Mouse (Mus musculus) cerebral cortex, adult 2 months (tissue): ENCODE measurements around the gene Cxcr1.

Experiments
- WGBS: fragments of 180-500 bp; shearing (Covaris S2); methylation state at CpG from one replicate; pipeline ENCODE4 v1.1.7; 2018; 5-methylcytosine and 5-hydroxymethylcytosine counted together

Cxcr1 gene

DNA sequence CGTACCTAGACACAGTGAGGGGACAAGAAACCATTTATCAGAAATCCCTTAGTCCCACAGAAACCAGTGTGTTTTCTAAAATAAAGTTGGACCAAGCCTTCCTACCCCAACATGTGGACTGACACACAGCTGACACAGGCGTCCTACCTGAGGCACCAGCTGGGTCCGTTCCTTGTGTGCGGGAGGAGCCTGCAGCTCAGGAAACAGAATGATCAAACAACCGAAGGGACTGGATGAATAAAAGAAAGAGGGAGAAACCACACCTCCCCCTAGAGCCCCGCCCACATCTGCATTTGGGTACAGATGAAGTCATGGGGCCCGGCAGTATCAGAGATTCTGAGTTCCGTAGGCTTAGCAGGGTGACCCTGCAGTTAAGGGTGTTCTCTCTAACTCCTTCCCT, at the start of gene Cxcr1:
TSS of gene Cxcr1 (minus strand) at position 187 of the 400 bp plus-strand sequence.
- 76% methylated on average over 8 of the region's 8 CpGs for WGBS

DNA sequence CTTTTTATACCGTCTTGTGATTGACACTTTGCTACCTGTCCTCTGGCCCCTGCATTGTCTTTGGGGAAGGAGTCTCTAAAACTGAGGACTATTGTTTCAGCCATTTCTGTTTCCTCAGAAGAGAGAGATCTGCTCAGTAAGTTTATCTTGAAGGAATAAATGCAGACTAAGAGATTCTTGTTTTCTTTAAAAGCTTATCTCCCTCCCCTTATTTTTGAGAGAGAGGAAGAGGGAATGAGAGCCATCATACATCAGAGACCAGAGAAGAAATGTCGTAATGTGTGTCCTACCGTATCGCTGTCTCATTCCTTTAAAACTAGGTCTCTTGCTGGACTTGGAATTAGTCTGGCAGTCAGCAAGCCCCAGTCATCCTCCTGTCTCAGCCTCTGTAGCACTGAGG, 46.4 kb upstream of the Cxcr1 start:
- 34% methylated on average over 4 of the region's 4 CpGs for WGBS

DNA sequence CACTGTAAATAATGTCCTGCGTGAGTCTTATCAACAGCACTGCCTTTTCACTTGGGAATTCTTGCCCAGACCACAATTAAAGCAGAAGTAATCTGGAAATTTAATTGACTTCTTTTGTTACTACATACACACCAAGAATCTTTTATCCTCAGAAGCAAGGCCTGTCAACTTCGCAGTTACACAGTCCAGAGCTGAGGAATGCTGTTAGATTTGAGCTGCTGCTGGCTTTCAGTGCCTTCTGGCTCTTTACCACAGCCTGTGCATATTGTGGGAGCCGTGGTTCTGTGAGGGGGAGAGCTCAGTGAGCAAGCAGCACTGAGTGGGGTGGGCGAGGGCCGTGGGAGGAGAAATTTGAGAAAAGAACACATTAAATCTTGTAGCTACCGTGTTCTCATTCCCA, 45.9 kb upstream of the Cxcr1 start:
- WGBS = 16% methylated on average over 6 of the region's 6 CpGs

DNA sequence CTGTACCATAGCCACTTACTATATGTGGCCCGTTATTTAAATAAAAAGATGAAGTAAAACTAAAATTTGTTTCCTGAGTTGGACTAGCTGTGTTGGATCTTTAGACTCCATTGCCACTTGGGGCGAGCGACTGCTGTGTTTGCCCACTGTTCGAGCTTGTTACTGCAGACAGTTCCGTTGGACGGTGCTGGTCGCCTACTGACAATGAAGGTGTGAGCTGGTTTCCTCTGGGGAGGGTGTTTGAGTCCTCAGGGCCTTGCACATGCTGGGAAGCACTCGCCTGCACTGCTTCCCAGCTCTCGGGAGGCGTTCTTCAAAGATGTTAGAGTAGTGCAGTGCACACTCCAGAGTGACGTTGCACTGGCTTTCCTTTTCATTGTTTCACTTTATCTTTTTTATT, 45.2 kb upstream of the Cxcr1 start:
- WGBS = 16% methylated on average over 11 of the region's 11 CpGs

DNA sequence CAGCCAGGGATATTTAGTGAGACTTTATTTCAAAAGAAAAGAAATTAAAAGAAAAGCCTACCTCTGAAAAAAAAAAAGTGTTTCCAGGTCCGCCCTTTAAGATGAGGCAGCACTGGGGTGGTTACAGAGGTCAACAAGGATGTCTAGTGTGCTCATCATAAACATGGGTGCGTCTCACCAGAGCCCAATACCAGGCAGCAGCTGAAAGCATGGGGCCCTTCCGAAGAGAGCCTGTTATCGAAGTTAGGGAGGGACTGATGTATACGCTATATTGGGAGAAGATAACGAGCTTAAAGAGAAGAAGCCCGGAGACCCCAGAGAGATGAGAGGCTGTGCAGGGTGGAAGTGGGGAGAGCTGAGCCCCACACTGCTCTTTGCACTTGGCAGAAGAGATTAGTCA, 44.7 kb upstream of the Cxcr1 start:
- 31% methylated on average over 7 of the region's 7 CpGs for WGBS

DNA sequence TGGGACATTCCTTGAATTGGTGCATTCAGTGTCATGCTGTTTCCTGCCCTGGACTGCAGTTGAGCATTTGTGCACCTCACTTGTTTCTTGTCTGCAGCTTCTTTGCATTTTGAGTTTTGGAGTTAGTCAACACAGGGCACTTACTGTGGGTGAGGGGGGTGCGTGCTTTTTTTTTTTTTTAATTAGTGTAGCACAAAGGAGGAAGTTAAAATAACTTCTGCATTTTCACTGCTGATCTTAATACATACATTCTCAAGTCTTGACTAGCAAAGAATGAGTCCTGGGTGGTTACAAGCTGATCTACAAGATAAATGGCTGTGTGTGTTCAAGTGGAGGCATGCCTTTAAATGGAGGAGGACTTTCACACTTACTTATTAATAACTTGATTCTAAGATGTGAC, 43.7 kb upstream of the Cxcr1 start:
- 9% methylated on average over 1 of the region's 1 CpGs for WGBS

DNA sequence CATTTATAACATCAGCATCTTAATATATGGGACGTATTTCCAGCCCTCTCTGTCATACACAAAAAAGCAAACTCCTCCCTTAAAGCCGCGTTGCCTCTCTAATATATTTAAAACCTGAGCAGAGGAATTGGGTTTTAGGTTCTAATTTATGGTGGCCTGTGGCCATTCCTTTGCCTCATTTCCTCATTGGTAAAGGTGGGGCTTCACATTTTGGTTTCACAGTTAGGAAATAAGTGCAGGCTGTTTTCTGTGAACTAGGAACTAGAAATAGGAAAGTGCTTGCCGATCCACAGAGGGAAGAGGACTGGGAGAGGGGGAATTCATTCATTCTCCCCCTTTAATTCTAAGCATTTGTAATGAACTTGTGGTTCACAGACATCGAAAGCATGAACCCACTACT, 43.2 kb upstream of the Cxcr1 start:
- 9% methylated on average over 5 of the region's 5 CpGs for WGBS

DNA sequence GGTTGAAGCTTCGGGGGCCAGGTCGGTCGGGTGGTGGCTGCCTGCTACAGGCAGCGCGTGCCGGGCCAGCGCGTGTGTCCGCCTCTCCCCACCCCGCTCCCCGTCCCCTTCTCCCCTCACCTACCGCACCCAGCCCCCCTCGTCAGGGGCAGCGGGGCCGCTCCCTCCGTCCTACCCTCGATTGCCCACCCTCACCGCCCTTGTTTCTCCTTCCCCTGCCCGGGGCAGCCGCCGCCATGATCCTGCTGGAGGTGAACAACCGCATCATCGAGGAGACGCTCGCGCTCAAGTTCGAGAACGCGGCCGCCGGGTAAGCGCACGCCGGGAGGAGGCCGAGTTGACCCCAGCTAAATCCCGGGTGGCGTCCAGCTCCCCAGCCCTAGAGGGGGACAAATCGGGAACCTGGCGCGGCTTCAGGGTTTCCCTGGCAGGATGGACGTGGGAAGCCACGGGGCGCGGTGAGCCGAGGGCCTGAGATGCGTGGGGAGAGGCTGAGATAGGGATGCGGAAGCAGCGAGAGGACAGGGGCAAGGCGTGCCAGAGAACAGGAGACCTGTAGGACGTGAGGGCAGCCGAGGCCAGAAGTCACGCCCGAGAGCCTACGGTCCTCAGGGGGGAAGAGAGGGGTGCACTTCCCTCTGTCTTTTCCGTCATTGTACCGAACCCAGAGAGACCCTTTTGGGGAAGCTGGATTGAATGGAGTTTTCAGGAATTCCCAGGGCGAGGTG, 42.3 kb upstream of the Cxcr1 start:
- under 1% methylated on average over 56 of the region's 57 CpGs for WGBS

DNA sequence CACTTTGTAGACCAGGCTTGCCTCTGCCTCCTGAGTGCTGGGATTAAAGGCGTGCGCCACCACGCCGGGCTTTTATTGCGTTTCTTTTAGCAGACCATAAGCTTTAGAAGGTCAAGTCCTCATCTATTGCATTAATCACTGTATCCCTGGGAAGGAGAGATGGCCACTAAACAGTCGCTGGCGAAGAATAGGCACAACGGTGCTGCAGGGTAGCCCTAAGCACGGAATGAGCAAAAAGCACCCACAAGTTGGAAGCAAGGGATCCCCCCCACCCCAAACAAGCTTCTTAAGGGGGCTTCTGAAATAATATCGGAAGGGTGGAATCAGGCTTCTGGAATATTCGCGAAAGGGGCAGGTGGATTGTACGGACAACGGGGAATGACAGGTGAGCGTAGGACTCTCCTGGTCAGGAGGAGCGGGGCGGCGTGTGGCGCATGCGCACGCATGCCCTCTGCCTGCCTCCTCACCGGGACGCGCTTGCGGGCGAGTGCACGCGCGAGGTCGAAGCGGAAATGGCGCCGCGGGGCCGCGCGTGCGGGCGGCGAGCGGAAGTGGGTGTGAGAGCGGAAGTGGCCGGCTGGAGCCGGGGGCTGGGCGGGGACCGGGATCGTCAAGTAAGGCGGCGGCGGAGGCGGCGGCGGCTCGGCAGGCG, 41.6 kb upstream of the Cxcr1 start, which contains the start of gene Arpc2:
TSS of gene Arpc2 (plus strand) at position 147 of the 652 bp plus-strand sequence.
- 2% methylated on average over 43 of the region's 55 CpGs for WGBS

DNA sequence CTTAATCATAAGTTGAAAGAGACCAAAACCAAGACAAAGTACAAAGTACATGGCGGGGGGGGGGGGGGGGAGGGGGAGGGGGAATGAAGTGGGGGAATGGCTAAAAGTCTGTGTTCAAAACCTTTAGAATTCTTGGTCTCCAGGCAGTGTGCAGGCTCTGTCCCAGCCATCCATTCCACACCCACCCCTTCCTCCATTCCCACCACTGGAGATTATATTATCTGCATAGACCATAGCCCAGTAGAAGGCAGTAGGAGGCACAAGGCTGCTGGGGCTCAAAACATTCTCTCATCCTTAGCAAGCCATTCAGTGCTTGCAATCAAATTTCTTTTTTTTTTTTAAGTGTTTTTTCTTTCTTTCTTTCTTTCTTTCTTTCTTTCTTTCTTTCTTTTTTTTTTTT, 36.6 kb upstream of the Cxcr1 start:
- WGBS = 89% methylated on average over 1 of the region's 1 CpGs

DNA sequence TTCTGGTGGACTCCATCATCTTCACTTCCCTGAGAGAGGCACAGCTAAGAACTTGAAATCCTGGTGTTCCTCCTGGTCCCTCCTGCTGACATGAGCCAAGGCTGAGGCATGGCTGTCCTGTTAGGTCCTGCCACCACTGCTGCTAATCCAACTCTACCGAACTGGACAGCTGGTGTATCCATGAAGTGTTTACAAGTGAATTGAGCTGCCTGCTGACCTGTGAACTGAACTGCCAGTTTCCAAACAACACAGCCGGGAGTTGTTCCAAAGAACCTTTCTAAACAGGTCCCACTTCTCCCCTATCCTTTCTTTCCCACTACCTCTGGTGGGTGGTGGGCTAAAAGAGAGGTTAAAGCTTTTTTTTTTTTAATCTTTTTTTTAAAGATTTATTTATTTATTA, 35.5 kb upstream of the Cxcr1 start:
- WGBS = 74% methylated on average over 2 of the region's 2 CpGs

DNA sequence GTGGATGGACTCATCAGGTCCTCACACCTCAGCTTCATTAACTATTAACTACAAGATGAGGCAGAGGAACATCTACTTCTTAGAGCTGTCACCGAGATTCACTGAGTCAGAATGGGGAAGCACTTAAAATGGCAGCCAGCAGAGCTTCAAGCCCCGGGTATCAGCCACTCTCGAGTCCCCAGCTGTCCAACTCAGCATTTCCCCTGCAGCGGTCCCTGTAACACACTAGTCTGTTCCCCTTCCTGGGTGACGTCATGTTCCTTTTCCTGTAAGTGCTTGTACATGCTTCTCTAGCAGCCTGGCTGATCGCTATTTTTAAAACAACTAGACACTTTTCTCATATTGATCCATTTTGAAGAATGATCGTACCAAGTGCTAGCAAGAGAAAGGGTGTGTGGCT, 32.9 kb upstream of the Cxcr1 start:
- 45% methylated on average over 7 of the region's 7 CpGs for WGBS

DNA sequence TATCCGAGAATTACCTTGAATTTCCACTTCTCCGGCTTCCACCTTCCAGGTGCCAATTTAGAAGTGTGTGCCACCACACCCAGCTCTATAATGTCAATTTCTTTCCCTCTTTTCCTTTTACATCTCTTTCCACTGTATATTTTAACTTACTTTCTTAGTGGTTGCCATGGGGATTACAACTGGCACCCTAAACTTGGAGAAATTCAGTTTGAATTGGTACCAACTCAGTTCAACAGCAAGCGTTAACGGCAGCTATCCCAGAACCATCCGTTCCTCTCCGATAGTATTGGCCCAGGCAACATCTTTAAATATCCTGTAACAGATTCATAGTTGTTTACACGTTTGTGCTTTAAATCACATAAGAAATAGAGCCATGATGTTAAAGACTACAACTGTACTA, 25.5 kb upstream of the Cxcr1 start:
- WGBS = 44% methylated on average over 7 of the region's 7 CpGs

DNA sequence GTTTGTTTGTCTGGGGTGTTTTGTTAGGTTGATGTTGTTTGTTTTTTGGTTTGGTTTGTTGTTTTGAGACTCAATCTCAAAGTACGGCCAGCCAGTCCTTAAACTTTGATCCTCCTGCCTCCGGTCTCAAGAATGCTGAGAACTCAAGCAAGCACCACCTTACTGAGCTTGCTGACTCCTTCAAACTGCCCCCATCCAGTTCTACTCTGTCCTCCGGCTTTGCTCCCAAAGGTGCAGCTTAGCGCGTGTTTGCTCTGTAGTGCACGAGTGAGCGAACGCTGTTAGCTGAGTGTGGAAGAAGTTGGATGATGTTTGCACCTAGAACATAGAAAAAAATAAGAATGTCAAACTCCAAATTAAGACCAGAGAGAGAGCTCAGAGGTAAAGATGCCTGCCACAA, 14.5 kb upstream of the Cxcr1 start:
- 90% methylated on average over 8 of the region's 8 CpGs for WGBS

DNA sequence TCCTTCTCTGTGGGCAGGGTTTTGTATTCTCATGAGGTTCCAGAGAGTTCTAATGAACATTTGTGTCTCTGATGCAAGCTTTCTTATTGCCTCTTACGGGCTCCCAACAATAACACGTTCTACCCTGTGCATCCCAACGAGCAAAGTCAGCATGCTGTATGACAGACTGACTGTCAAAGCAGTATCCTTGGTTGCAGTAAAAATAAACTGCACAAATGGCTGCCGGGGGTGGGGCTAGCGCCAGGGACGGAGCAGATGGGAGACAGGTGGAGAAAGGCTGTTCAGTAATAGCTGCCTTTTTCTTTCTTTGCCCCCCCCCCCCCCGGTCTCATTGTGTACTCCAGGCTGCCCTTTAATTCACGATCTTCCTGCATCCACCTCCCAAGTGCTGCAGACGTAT, 13.5 kb upstream of the Cxcr1 start:
- WGBS = 42% methylated on average over 9 of the region's 9 CpGs

DNA sequence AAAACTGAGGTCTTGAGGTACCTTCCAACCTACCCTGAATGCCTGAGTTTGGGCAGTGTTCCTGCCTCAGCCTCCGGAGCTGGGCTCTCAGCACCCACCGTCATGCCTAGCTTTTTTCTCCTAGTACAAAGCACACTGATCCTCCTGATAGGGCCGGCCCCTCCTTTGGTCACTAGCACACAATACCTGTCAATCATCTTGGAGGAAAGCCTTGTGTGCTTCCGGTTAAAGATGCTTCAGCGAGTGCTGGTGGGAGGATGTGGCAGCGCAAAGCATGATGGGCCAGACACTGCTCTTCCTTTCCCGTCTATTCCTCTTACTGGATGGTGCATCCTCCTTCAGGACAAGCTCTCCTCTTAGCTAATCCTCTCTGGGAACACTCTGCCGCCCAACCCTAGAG, 12.2 kb upstream of the Cxcr1 start:
- 63% methylated on average over 8 of the region's 8 CpGs for WGBS

DNA sequence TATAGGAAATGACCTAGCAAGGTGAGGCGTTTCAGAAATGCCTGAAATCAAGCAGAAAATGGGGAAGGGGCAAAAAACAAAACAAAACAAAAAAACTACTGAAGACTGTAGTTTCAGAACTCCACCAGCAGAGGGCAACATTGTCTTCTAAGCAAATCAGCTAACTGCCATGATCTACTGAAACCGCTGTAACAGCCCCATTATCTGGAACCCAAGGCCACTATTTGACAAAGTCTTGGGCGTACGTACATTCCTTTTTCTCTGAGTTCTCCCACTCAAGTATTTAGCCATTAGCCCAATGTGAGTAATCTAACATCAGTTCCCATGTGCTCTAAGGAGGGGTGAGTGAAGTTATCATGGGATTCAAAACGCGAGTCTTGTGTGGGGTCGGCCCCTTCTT, 11.4 kb upstream of the Cxcr1 start:
- 53% methylated on average over 7 of the region's 7 CpGs for WGBS

DNA sequence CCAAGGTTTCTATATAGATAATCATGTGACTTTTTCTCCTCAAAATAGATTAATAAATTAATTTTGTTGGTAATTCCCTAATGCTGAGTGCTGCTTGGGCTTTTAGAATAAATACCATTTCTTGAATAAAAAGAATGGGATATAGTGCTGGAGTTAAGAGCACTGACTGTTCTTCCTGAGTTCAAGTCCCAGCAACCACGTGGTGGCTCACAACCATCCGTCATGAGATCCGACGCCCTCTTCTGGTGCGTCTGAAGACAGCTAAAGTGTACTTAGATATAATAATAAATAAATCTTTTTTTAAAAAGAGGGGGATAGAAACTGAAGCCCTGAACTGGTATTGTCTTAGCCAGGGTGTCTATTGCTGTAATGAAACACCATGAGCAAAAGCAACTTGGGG, 9.0 kb upstream of the Cxcr1 start:
- WGBS = 69% methylated on average over 5 of the region's 5 CpGs

DNA sequence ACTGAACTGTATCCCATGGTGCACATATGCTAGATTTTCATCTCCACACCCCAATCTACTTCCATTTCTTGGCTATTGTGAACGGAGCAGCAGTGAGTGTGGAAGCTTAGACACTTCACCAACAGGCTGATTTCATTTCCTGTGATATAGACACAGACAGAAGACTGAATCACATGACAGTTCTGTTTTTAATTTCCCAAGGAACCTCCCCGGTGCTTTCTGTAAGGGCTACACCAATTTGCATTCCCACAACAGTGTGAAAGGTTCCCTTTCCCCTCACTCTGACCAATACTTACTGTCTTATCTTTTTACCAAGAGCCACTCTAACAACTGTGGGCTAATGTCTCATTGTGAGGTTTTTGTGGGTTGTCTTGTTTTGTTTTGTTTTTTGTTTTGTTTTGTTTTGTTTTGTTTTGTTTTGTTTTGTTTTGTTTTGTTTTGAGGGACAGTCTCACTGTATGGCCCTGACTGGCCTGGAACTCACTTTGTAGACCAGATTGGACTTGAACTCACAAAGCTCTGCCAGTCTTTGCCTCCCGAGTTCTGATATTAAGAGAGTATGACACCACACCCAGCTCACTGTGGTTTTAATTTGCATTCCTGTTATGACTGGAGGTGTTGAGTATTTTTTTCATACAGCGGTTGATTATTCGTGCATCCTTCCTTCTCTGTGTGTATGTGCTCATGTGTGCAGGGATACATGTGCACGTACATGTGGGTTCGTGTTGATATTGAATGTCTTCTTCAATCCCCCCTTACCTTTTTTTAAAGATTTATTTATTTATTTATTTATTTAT, 6.8 kb upstream of the Cxcr1 start:
- 76% methylated on average over 7 of the region's 7 CpGs for WGBS

DNA sequence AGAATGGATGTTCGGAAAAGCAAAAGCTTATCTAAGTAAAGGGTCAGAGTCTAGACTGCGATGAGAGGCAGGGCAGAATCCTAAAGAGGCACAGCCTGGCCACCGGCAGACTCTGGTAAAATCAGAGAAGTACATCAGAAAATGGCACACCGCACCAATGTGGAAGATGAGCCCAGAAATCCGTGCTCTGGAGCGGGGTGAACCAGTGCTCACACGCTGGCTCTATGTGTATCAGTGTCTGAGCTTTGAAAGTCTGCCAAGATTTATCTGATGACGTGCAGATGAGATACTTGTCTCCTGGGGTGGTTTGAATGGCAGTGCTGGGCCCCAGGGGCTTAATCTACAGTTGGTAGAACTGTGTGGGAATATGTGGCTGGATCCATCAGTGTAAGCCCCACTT, 4.6 kb upstream of the Cxcr1 start:
- WGBS = 63% methylated on average over 8 of the region's 8 CpGs

DNA sequence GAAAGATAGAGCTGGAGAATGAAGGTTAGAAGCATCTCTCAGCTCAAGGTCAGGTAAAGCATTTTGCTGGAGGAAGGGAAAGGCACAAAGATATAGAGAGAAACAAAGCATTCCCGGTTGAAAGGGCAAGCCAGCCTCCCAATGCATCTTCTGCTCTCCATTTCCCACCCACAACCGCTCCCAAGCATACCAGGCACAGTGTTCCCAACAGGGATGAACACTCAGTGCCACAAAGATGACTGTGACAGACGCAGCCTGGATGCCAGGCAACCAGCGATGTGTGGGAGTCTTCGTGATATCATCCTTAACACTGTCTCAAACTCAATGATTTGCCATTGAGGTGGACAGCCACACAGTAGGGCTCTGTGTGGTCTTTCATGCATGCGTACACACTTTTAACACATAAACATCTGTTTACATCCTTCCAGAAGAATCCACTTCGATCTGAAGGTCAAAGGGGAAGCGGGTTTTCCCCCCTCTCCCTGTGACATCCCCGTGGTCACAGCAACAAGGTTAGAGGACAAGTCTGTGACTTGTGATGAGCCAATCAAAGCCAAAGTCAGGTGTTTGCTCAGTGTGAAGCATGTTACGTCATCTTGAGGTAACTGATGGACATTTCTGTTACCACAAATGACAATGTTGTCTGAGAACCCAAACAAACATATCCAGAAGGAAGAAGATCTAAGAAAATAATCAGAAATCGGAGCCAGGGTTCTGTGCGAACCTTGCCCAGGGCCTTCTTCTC, 3.5 kb upstream of the Cxcr1 start:
- 70% methylated on average over 12 of the region's 12 CpGs for WGBS
